Mouse (Mus musculus) cerebellum, postnatal 36 days (tissue): ENCODE data around the gene Gm28539.
"Not testable (repeated sequence)": the region's sequence is repeated elsewhere in the genome, so short reads cannot be mapped to it uniquely, and the experiment has no call there.

Source experiments
- DNase-seq, 2 experiments: peaks; one replicate each; pipeline ENCODE4 v3.0.0; 2021 to 2022; ENCODE audit warnings: mixed read lengths in 2 of 2

The Gm28539 gene

DNA sequence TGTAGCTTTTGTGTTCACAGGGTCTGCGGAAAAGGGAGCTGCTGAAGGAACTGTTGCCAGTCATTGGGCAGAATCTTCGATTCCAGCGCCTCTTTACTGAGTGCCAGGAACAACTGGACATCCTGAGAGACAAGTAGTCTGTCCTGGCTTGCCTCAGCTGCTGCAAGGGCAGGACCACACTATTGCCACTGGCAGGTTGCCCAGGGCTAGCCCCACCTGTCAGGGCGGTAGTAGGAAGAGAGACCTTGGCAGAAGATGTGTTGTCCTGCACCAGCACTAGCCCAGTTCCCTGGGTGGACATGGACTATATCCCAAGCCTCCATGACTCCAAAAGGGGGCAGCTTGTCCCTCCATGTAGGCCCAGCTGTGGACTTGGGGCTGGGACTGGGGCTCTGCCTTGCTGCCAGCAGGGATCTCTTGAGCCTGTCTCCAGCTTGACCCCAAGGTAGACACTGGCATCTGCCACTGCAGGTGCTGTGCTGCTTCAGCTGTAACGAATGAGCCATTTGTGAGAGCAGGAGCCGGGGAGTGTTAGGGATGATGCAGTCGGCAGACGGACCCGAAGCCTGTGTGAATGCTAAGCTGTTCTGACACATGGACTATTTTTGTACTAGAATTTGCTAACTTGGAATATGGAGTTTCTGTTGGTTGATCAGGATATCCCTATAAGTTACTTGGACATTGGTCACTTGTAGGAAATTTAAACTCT is 133.2 kb downstream of the Gm28539 start:
- DNase-seq, result no peak

DNA sequence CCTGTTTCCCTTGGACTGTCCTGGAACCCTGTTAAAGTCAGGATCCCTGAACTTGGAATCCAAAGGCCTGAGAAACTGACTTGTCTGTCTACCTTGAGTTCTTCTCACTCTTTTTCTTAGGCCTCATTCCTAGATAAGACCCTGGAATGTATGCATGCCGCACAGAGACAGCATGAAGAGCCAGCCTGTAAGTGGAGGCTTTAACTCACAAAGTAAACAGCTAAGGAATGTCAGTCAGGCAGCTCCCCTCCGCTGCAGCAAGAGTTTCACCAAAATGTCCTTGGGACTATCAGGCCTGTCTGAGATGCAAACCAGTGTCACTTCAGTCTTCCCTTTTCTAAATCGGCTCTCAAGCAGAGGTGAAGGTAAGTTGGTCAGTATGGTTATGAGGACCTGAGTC is 134.5 kb downstream of the Gm28539 start:
- DNase-seq, result no peak

DNA sequence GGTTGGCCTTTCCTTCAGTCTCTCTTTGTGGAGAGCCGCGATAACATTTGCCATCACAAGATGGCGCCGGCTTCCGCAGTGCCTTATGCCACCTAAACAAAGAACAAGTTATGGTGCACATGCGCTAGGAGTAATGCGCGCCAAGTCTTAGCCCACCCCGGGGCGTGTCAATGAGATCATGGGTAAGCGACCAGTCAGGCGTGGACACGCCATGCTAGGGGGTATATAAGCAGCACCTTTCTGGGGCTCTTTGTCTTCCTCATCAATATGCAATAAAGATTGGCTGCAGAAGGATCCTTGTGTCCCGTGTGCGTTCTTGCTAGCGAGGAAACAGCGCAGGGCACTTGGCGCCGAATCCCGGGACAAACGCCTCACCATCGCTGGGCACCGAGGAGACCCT is 139.3 kb downstream of the Gm28539 start:
- DNase-seq, result not testable (repeated sequence)

- DNase-seq, result no peak
These were observed 139.9 kb downstream of the Gm28539 start for GRCm38 (mm10) chr16:18976315-18976714.

- DNase-seq, result no peak
These were observed 150.0 kb downstream of the Gm28539 start for GRCm38 (mm10) chr16:18986381-18986780.

GRCm38 (mm10) chr16:18986860-18987259 is 150.5 kb downstream of the Gm28539 start:
- DNase-seq, result no peak

GRCm38 (mm10) chr16:19002610-19003389 is 166.4 kb downstream of the Gm28539 start:
- not testable (repeated sequence) for DNase-seq

DNA sequence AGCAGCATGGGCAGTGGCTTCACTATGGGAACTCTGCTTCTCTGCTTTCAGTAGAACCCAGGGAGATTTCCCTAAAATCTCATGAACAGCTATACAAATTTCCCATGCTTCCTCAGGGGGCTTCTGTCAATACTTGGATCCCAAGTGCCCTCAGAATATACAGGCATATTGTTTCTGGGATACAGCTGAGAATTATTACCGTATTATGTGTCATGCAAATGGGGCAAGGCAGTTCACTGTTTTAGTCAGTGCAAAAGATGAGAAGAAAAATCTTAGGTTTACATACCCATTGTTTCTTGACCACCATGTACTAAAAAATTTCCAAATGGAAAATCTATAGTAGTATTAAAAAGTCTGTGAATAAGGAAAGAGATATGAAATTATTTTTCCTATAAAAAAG is 167.4 kb downstream of the Gm28539 start:
- DNase-seq, result no peak

- DNase-seq, result no peak
These were observed 168.9 kb downstream of the Gm28539 start for GRCm38 (mm10) chr16:19005298-19005697.
